Mouse (Mus musculus) small intestine, adult 2 months (tissue): ENCODE measurements around the gene Ccnl2.

Experiments
- CTCF ChIP-seq: fragments of 200-500 bp; IDR thresholded peaks from 2 replicates; pipeline ENCODE4 v1.5.1; 2012; ENCODE audit warnings: low read depth, mild to moderate bottlenecking, control low read depth, inconsistent platforms, low read length, moderate library complexity, mixed read lengths; ENCODE audit not compliant: insufficient replicate concordance, insufficient read length; ENCODE audit errors: extremely low read depth
- POLR2A ChIP-seq: fragments of 200-500 bp; IDR thresholded peaks from 2 replicates; pipeline ENCODE4 v1.6.1; 2012; ENCODE audit warnings: low read depth, mild to moderate bottlenecking, control low read depth, inconsistent platforms, low read length, moderate library complexity

DNA sequence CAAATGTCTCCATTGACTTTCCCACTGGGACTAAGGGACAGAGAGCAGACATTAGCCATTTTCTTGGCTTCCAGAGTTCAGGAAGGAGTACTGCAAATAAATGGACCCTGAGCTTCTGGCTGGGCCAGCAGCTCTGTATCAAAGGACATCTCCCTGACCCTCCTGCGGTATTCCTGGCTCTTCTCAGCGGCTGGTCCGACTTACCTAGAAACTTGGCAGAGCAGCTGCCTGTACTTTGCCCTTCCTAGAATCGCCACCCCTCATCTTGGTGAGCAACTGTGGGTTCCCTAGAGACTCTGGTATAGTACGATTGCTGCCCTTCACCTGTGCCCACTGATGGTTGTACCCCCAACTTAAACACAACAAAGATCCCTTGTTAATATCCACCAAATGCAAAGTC is 30.9 kb downstream of the Ccnl2 start:
- TF ChIP-seq CTCF (no peak), POLR2A (no peak)
